In genomic region chr6:77278794-77279193, GRCm38 (mm10) we compare ENCODE assay signal across 29 mouse cellular contexts. TPM values are rescaled to one million over a fixed set of nuclear protein-coding genes. Genes with fewer than 3 reads are reported as not detected.
DNase-seq lines count a peak whose midpoint lies in the region; ATAC-seq and TF ChIP-seq lines count a peak whose summit lies in the region.
"Had no signal": no experiment of that assay in that cellular context is flagged by ENCODE, and none has a peak within 500 bp of the region (broad histone marks: within the 10 kb centered on the region; RNA-seq: fewer than 3 reads in every experiment).

No protein-coding gene starts in this region.

- no peaks in the 10 kb centered on the region for H3K9me3 ChIP-seq in hindbrain, postnatal 0 days (ENCODE audit: low read length)
- H3K9me3 ChIP-seq in hindbrain, embryonic 13.5 days, result no peaks in the 10 kb centered on the region
- H3K9me3 ChIP-seq: embryonic facial prominence, embryonic 12.5 days; hindbrain, embryonic 15.5 days; intestine, embryonic 15.5 days; neural tube, embryonic 13.5 days had no signal

- no peak overlapping the region for H3K27ac ChIP-seq in hindbrain, postnatal 0 days
- H3K27ac ChIP-seq in hindbrain, embryonic 13.5 days, result no peak overlapping the region
- H3K27ac ChIP-seq: embryonic facial prominence, embryonic 12.5 days; hindbrain, embryonic 15.5 days; intestine, embryonic 15.5 days; neural tube, embryonic 13.5 days had no signal

- intact Hi-C loops in left cerebral cortex, postnatal 36 days (cut with DNase I), result no loop called here
- intact Hi-C loops in left cerebral cortex, postnatal 10 days (cut with DNase I), result no loop called here

- TF ChIP-seq CTCF in hindbrain, postnatal 0 days (IDR thresholded peaks at IDR 0.05; ENCODE audit: low read depth), result no peak

- no peaks in the 10 kb centered on the region for H3K27me3 ChIP-seq in hindbrain, postnatal 0 days (ENCODE audit: insufficient read depth, low read length)
- no peaks in the 10 kb centered on the region for H3K27me3 ChIP-seq in hindbrain, embryonic 13.5 days
- H3K27me3 ChIP-seq: embryonic facial prominence, embryonic 12.5 days; hindbrain, embryonic 15.5 days; intestine, embryonic 15.5 days; neural tube, embryonic 13.5 days had no signal

- H3K36me3 ChIP-seq in hindbrain, postnatal 0 days (ENCODE audit: insufficient read depth, low read length), result no peaks in the 10 kb centered on the region
- H3K36me3 ChIP-seq in hindbrain, embryonic 13.5 days, result no peaks in the 10 kb centered on the region
- H3K36me3 ChIP-seq: embryonic facial prominence, embryonic 12.5 days; hindbrain, embryonic 15.5 days; intestine, embryonic 15.5 days; neural tube, embryonic 13.5 days had no signal

- no peak overlapping the region for H3K4me2 ChIP-seq in hindbrain, postnatal 0 days (ENCODE audit: low read depth, low read length)
- H3K4me2 ChIP-seq in hindbrain, embryonic 13.5 days, result no peak overlapping the region
- H3K4me2 ChIP-seq: embryonic facial prominence, embryonic 12.5 days; hindbrain, embryonic 15.5 days; intestine, embryonic 15.5 days; neural tube, embryonic 13.5 days had no signal

- H3K4me1 ChIP-seq in hindbrain, postnatal 0 days (ENCODE audit: insufficient read depth, low read length), result no peaks in the 10 kb centered on the region
- no peaks in the 10 kb centered on the region for H3K4me1 ChIP-seq in hindbrain, embryonic 13.5 days (replicated peaks)
- H3K4me1 ChIP-seq: embryonic facial prominence, embryonic 12.5 days; hindbrain, embryonic 15.5 days; intestine, embryonic 15.5 days; neural tube, embryonic 13.5 days had no signal

- H3K9ac ChIP-seq in hindbrain, postnatal 0 days (replicated peaks; ENCODE audit: low read length), result no peak overlapping the region
- H3K9ac ChIP-seq in hindbrain, embryonic 13.5 days, result no peak overlapping the region
- H3K9ac ChIP-seq: embryonic facial prominence, embryonic 12.5 days; hindbrain, embryonic 15.5 days; intestine, embryonic 15.5 days; neural tube, embryonic 13.5 days had no signal

- peak; percentile 48 to 61 for DNase-seq in cerebellum, postnatal 10 days
- no peak for DNase-seq in cerebellum, postnatal 36 days
- peak; percentile 15 for DNase-seq in hindbrain, postnatal 0 days (ENCODE audit: low spot score)
- peak; percentile 41 to 56 for DNase-seq in left cerebral cortex, postnatal 36 days (ENCODE audit: low spot score in 2 of 2)
- DNase-seq in left cerebral cortex, postnatal 10 days (ENCODE audit: extremely low spot score in 1 of 2, low spot score in 2 of 2), result no peak
- DNase-seq in brain, adult 2 months (ENCODE audit: low read depth, low spot score), result peak; percentile 87
- no peak for DNase-seq in spleen, postnatal 10 days (ENCODE audit: low spot score in 2 of 2)
- DNase-seq: adrenal gland, postnatal 10 days; cerebellum, adult 9-11 months; kidney, adult 8-10 months; kidney, postnatal 10 days; lung, postnatal 4 days; midbrain, embryonic 14.5 days; retina, postnatal 1 day; thymus, postnatal 36 days had no signal

- WGBS in hindbrain, postnatal 0 days, result 62% methylated on average over 5 of the region's 5 CpGs
- 76% methylated on average over 5 of the region's 5 CpGs for WGBS in hindbrain, embryonic 13.5 days

- H3K4me3 ChIP-seq in hindbrain, postnatal 0 days (ENCODE audit: low read length), result no peak overlapping the region
- H3K4me3 ChIP-seq in hindbrain, embryonic 13.5 days, result no peak overlapping the region
- H3K4me3 ChIP-seq: embryonic facial prominence, embryonic 12.5 days; hindbrain, embryonic 15.5 days; intestine, embryonic 15.5 days; myocyte; neural tube, embryonic 13.5 days had no signal

- peak; percentile 56; the same call in 1 of the 2 replicates for ATAC-seq in hindbrain, postnatal 0 days
- no peak for ATAC-seq in hindbrain, embryonic 13.5 days (ENCODE audit: low FRiP score)
- ATAC-seq: forebrain, embryonic 16.5 days; intestine, embryonic 15.5 days had no signal

RNA-seq across cellular contexts. Expression of gene Lrrtm1, which starts 36.3 kb away (rescaled TPM):
- 69.7 and 70.0 TPM in 2 replicates for total RNA-seq in hindbrain, postnatal 0 days (2014; rRNA removed)
- polyA plus RNA-seq in hindbrain, postnatal 0 days (2015; fragmentation: Nextera tagmentation; extraction: Ambion mirVana), result 57.5 and 60.9 TPM in 2 replicates
- polyA plus RNA-seq in hindbrain, embryonic 13.5 days (2015; fragmentation: Nextera tagmentation; extraction: Ambion mirVana), result 34.1 and 37.9 TPM in 2 replicates
- 10 to 100 TPM; 62.7 to 63.9 TPM for total RNA-seq in left cerebral cortex, postnatal 36 days (2021)
- 10 to 100 TPM; 84.2 to 86.3 TPM for total RNA-seq in left cerebral cortex, postnatal 10 days (2021)
- total RNA-seq: gastrocnemius, adult 18-20 months; heart, adult 8-10 months; heart, postnatal 25 days; liver, adult 2 months; megakaryocyte-erythroid progenitor cell, adult 5-6 weeks had no signal
- polyA plus RNA-seq: liver, adult 2 months; liver, embryonic 16.5 days; myocyte; spleen, adult 2 months had no signal

Comparison
In these comparisons a context has a peak if more than half of its experiments do, and no peak if none do; other contexts are left out.
1. DNase-seq: peak in cerebellum, postnatal 10 days (2 of 2), hindbrain, postnatal 0 days (single experiment), left cerebral cortex, postnatal 36 days (2 of 2) and brain, adult 2 months (single experiment); none in cerebellum, postnatal 36 days (0 of 2), left cerebral cortex, postnatal 10 days (0 of 2) and spleen, postnatal 10 days (0 of 2).